Mouse (Mus musculus) heart, adult 2 months (tissue): Measurements from ENCODE around the gene Pask. TPM values are rescaled to one million over a fixed set of nuclear protein-coding genes. Genes with fewer than 3 reads are reported as not detected.

Source experiments
- DNase-seq, 2 experiments: peaks; one replicate each; pipeline ENCODE4 v3.0.0; 2021
- H3K27ac ChIP-seq: fragments of 200-600 bp; 2 replicates; pipeline ENCODE4 v1.8.1; 2022
- H3K27me3 ChIP-seq: fragments of 200-500 bp; 2 replicates; pipeline ENCODE4 v1.6.1; 2012; ENCODE audit warnings: mild to moderate bottlenecking, low read length, inconsistent platforms, mixed read lengths; ENCODE audit not compliant: control insufficient read depth, insufficient read depth
- H3K36me3 ChIP-seq: fragments of 200-500 bp; 2 replicates; pipeline ENCODE4 v1.6.1; 2012; ENCODE audit warnings: low read length, inconsistent platforms; ENCODE audit not compliant: control insufficient read depth, insufficient read depth
- H3K4me1 ChIP-seq: fragments of 200-500 bp; 2 replicates; pipeline ENCODE4 v1.6.1; 2011; ENCODE audit warnings: low read length; ENCODE audit not compliant: control insufficient read depth, insufficient read depth
- H3K4me3 ChIP-seq: fragments of 200-600 bp; 2 replicates; pipeline ENCODE4 v1.8.1; 2022
- H3K79me2 ChIP-seq: fragments of 200-500 bp; replicated peaks from 2 replicates; pipeline ENCODE4 v1.6.1; 2012; ENCODE audit warnings: mild to moderate bottlenecking, inconsistent platforms, low read length, moderate library complexity, mixed read lengths; ENCODE audit not compliant: control insufficient read depth, insufficient read depth
- H3K9ac ChIP-seq: fragments of 200-500 bp; 2 replicates; pipeline ENCODE4 v1.6.1; 2012; ENCODE audit warnings: low read depth, mild to moderate bottlenecking, control low read depth, inconsistent platforms, low read length, mixed read lengths
- CTCF ChIP-seq: fragments of 200-600 bp; IDR thresholded peaks from 2 replicates; pipeline ENCODE4 v1.8.1; 2022; ENCODE audit warnings: antibody characterized with exemption, mild to moderate bottlenecking, moderate library complexity
- EP300 ChIP-seq: fragments of 200-500 bp; IDR thresholded peaks from 2 replicates; pipeline ENCODE4 v1.6.1; 2011; ENCODE audit warnings: low read depth, low read length, control low read depth; ENCODE audit not compliant: insufficient read depth
- POLR2A ChIP-seq: fragments of 200-500 bp; IDR thresholded peaks from 2 replicates; pipeline ENCODE4 v1.6.1; 2011; ENCODE audit warnings: mild to moderate bottlenecking, low read depth, low read length, control low read depth; ENCODE audit not compliant: insufficient read depth
- WGBS: fragments of 180-500 bp; shearing (Covaris S2); methylation state at CpG from one replicate; pipeline ENCODE4 v1.1.7; 2018; 5-methylcytosine and 5-hydroxymethylcytosine counted together
- intact Hi-C: fragments of 180-260 bp; cut with DNase I; formaldehyde crosslinking; loops from one replicate; pipeline ENCODE4 v1.15.1; 2025
- polyA plus RNA-seq: library from polyadenylated mRNA; depleted of rRNA; stranded (reverse); fragments of >200 nt; gene quantifications from 2 replicates; pipeline ENCODE4 v1.2.3, GENCODE M21; 2012
- total RNA-seq, 2 experiments: library from RNA; stranded (reverse); gene quantifications; 2 replicates each; pipeline ENCODE4 v1.2.3; 2021

Gene Pask
- total and polyA plus RNA-seq, 3 experiments, result 0.10 to 0.39 (median 0.27) TPM

GRCm38 (mm10) chr1:93292006-93292405 is 51.3 kb downstream of the Pask start:
- H3K4me1 ChIP-seq, result no peaks in the 10 kb centered on the region
- H3K27me3 ChIP-seq, result no peaks in the 10 kb centered on the region
- 71% methylated on average over 8 of the region's 8 CpGs for WGBS
- H3K36me3 ChIP-seq, result no peaks in the 10 kb centered on the region
- H3K79me2 ChIP-seq, result no peaks in the 10 kb centered on the region
- no peak overlapping the region for H3K27ac ChIP-seq
- no peak overlapping the region for H3K4me3 ChIP-seq
- intact Hi-C loops, result no loop called here
- TF ChIP-seq CTCF (no peak), EP300 (no peak), POLR2A (no peak)
- H3K9ac ChIP-seq, result no peak overlapping the region
- DNase-seq, result no peak

- no peaks in the 10 kb centered on the region for H3K79me2 ChIP-seq
- no peak for DNase-seq
- no peak overlapping the region for H3K27ac ChIP-seq
- TF ChIP-seq CTCF (no peak), EP300 (no peak), POLR2A (no peak)
- H3K4me3 ChIP-seq, result no peak overlapping the region
- H3K36me3 ChIP-seq, result no peaks in the 10 kb centered on the region
- intact Hi-C loops, result no loop called here
- WGBS, result 92% methylated on average over 1 of the region's 1 CpGs
- H3K27me3 ChIP-seq, result no peaks in the 10 kb centered on the region
- no peaks in the 10 kb centered on the region for H3K4me1 ChIP-seq
- no peak overlapping the region for H3K9ac ChIP-seq
Observed at GRCm38 (mm10) chr1:93291591-93291990, 51.7 kb downstream of the Pask start.

- H3K4me1 ChIP-seq, result no peaks in the 10 kb centered on the region
- no peaks in the 10 kb centered on the region for H3K36me3 ChIP-seq
- H3K27ac ChIP-seq, result no peak overlapping the region
- H3K4me3 ChIP-seq, result no peak overlapping the region
- H3K27me3 ChIP-seq, result no peaks in the 10 kb centered on the region
- no peak overlapping the region for H3K9ac ChIP-seq
- DNase-seq, result no peak
- intact Hi-C loops, result no loop called here
- 73% methylated on average over 4 of the region's 4 CpGs for WGBS
- no peak for TF ChIP-seq EP300
- no peak for TF ChIP-seq CTCF
- no peak for TF ChIP-seq POLR2A
- H3K79me2 ChIP-seq, result no peaks in the 10 kb centered on the region
Observed at GRCm38 (mm10) chr1:93290956-93291355, 52.3 kb downstream of the Pask start.

GRCm38 (mm10) chr1:93289678-93290214 is 53.5 kb downstream of the Pask start:
- H3K36me3 ChIP-seq, result no peaks in the 10 kb centered on the region
- no peak for DNase-seq
- H3K79me2 ChIP-seq, result no peaks in the 10 kb centered on the region
- intact Hi-C loops, result no loop called here
- H3K4me1 ChIP-seq, result no peaks in the 10 kb centered on the region
- no peaks in the 10 kb centered on the region for H3K27me3 ChIP-seq
- 35% methylated on average over 3 of the region's 3 CpGs for WGBS
- no peak overlapping the region for H3K4me3 ChIP-seq
- no peak overlapping the region for H3K27ac ChIP-seq
- no peak overlapping the region for H3K9ac ChIP-seq
- TF ChIP-seq EP300, result no peak
- TF ChIP-seq CTCF, result no peak
- no peak for TF ChIP-seq POLR2A

- intact Hi-C loops, result no loop called here
- no peak for TF ChIP-seq POLR2A
- no peak for TF ChIP-seq EP300
- TF ChIP-seq CTCF, result no peak
- WGBS, result 79% methylated on average over 7 of the region's 7 CpGs
- H3K79me2 ChIP-seq, result no peaks in the 10 kb centered on the region
- no peaks in the 10 kb centered on the region for H3K27me3 ChIP-seq
- no peak for DNase-seq
- H3K9ac ChIP-seq, result no peak overlapping the region
- H3K4me3 ChIP-seq, result no peak overlapping the region
- H3K27ac ChIP-seq, result no peak overlapping the region
- no peaks in the 10 kb centered on the region for H3K36me3 ChIP-seq
- no peaks in the 10 kb centered on the region for H3K4me1 ChIP-seq
Observed at GRCm38 (mm10) chr1:93277041-93277440, 66.2 kb downstream of the Pask start.

- H3K4me3 ChIP-seq, result no peak overlapping the region
- no peaks in the 10 kb centered on the region for H3K79me2 ChIP-seq
- no peaks in the 10 kb centered on the region for H3K4me1 ChIP-seq
- H3K27ac ChIP-seq, result no peak overlapping the region
- WGBS, result 69% methylated on average over 6 of the region's 6 CpGs
- no peak for TF ChIP-seq EP300
- TF ChIP-seq POLR2A, result no peak
- no peak for TF ChIP-seq CTCF
- intact Hi-C loops, result no loop called here
- no peak for DNase-seq
- H3K36me3 ChIP-seq, result no peaks in the 10 kb centered on the region
- H3K27me3 ChIP-seq, result no peaks in the 10 kb centered on the region
- H3K9ac ChIP-seq, result no peak overlapping the region
Observed at GRCm38 (mm10) chr1:93275561-93275960, 67.7 kb downstream of the Pask start.
